Mouse (Mus musculus): ENCODE measurements at regions not wholly inside any gene's neighbourhood (a gene's known extent, or its start where the extent isn't known, plus 50 kb on each side); places are given as distances from the start of the nearest gene placed in this dataset.

DNA sequence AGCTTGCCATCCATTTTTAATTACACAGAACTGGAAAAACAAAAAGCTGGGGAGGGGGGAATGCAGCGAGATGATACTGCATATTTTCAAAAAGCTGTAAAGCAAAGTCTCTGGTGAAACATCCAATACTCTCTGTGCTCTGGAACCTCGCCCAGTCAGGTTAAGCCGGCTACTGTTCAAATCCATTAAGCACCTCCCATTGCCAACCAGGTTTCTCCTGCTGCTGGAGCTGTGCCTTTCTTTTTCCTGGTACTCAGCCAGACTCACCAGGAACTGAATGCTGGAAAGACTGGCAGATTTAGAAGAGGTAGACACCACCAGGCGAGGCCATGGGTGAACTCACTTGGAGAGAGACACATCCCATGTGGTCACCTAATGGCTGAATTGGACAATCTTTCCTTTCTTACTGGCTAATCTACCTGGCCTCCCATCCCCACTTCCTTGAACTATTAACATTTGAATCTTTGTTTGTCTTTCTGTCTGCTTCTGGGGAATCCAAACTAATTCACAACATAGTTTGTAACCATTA is 1250.8 kb upstream of the Jmjd1c start:
- peak; percentile 2 for DNase-seq

- DNase-seq: no peak
These were observed 1249.8 kb upstream of the Jmjd1c start for GRCm38 (mm10) chr10:65846136-65846535.

GRCm38 (mm10) chr10:65847622-65848021 is 1248.3 kb upstream of the Jmjd1c start:
- no peak for DNase-seq

GRCm38 (mm10) chr10:65889881-65890280 is 1206.0 kb upstream of the Jmjd1c start:
- DNase-seq: no peak

- DNase-seq: no peak
These were observed 1188.4 kb upstream of the Jmjd1c start for GRCm38 (mm10) chr10:65907571-65907970.

DNA sequence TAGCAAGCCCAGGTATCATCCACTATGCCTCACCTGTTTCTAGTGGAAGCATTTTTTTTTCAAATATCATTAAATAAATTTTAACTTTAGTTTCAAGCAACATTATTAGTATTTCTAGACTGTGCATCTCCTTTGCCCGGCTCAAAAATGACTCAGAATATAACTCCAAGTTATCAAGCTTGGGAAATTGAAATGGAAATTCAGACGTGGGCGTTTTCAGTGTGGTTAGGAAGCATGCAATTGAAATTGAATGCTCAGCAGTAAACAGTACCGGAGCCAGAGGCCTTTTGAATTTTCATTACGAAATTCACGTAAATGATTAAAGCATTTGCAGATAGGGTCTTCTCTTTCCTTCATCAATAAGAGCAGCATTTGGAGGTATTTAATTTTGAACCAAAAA is 1183.4 kb upstream of the Jmjd1c start:
- no peak for DNase-seq

DNA sequence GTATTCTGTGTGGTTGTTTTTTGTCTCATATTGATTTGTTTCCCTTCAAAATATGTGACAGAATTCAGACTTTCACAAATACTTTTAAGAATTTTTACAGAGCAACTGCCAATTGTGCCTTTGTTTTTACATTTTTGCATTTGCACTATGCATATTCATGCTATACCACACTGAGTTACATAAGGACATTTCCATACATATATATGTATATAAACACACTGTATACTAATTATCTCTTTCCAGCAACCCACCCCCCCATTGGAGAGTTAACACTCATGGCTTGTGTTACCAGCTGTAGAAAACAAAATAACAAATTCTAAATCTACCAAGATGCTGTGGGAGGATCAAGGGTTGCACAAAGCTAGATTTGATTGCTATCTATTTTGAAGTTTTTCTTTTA is 1163.8 kb upstream of the Jmjd1c start:
- no peak for DNase-seq

DNA sequence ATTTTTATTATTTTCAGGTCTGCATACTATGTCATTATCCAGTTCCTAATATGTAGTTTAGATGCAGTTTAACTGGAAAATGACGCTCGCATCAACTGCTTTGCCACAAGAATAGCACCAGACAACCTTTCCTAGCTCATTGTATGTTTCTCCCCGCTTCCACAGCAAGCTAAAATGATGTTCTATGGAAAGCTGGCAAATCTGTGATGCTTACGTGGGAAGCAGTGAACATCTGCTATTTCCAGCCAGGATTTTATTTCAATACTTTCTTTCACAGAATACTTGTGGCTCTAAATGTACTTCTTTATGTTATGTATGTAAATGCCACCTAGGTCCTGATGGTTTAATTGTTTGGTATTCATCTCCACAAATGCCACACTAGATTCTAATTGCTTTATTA is 1147.3 kb upstream of the Jmjd1c start:
- DNase-seq: no peak

GRCm38 (mm10) chr10:65962441-65962840 is 1133.5 kb upstream of the Jmjd1c start:
- DNase-seq: no peak

DNA sequence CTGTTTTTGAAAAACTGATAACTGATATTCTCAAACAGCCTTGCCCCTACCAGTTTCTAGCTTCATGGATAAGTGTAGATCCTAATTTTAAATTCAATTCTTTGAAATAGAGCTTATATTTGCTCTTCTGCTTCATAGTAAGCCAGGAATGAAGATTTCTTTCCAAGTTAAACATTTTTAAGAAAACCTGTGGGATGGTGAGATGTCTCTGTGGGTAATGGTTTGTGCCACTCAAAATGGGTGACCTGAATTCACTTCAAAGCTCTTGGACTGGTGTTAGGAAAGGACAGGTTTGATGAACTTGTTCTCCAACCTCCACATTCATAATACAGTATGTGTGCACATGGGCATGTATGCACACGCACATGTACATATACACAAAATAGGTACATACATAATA is 1126.2 kb upstream of the Jmjd1c start:
- DNase-seq: no peak
